Comparison of ENCODE assay signal across 28 mouse cellular contexts in genomic region chr10:121742336-121742735, GRCm38 (mm10). TPM values are rescaled to one million over a fixed set of nuclear protein-coding genes. Genes with fewer than 3 reads are reported as not detected.
DNase-seq lines count a peak whose midpoint lies in the region; ATAC-seq and TF ChIP-seq lines count a peak whose summit lies in the region.
"Had no signal": no experiment of that assay in that cellular context is flagged by ENCODE, and none has a peak within 500 bp of the region (broad histone marks: within the 10 kb centered on the region; RNA-seq: fewer than 3 reads in every experiment).

No protein-coding gene starts in this region.

- no peak overlapping the region for H3K9ac ChIP-seq in hindbrain, embryonic 13.5 days
- H3K9ac ChIP-seq in stomach, postnatal 0 days (ENCODE audit: low read length), result no peak overlapping the region
- H3K9ac ChIP-seq: embryonic facial prominence, embryonic 12.5 days; heart, embryonic 12.5 days; hindbrain, embryonic 15.5 days; limb, embryonic 13.5 days; liver, embryonic 13.5 days; neural tube, embryonic 12.5 days had no signal

- H3K4me1 ChIP-seq in hindbrain, embryonic 10.5 days (replicated peaks), result peaks cover 35% of the 10 kb centered on the region
- peaks cover 10% of the 10 kb centered on the region for H3K4me1 ChIP-seq in hindbrain, embryonic 13.5 days (replicated peaks)
- H3K4me1 ChIP-seq in lung, adult 2 months (ENCODE audit: control insufficient read depth, insufficient read depth, low read length), result peaks cover 3% of the 10 kb centered on the region; the same call in 1 of the 2 replicates
- H3K4me1 ChIP-seq in stomach, postnatal 0 days (replicated peaks; ENCODE audit: control insufficient read depth, insufficient read depth), result no peaks in the 10 kb centered on the region
- no peaks in the 10 kb centered on the region for H3K4me1 ChIP-seq in cerebellum, adult 2 months (ENCODE audit: control insufficient read depth, insufficient read depth, low read length)

- peak; percentile 50 for DNase-seq in hindbrain, embryonic 10.5 days (ENCODE audit: low spot score)
- DNase-seq in ES-CJ7 (ENCODE audit: low read depth, low spot score), result peak; percentile 73
- peak; percentile 68 for DNase-seq in embryo, embryonic 10 days (ENCODE audit: low spot score)
- peak; percentile 10 for DNase-seq in forelimb bud, embryonic 11.5 days (ENCODE audit: low read depth, low spot score)
- DNase-seq in lung, adult 2 months, result no peak
- DNase-seq in stomach, postnatal 0 days (ENCODE audit: low spot score), result no peak
- DNase-seq in cerebellum, adult 2 months, result no peak
- DNase-seq: adrenal gland, postnatal 10 days; cerebellum, adult 9-10 months; cerebellum, postnatal 36 days; gastrocnemius, postnatal 14 days; heart, postnatal 4 days; kidney, adult 11 months; kidney, postnatal 14 days; layer of hippocampus, adult 9-11 months; liver, embryonic 13.5 days; lung, adult 18-20 months; lung, postnatal 10 days had no signal

- no peak overlapping the region for H3K4me3 ChIP-seq in hindbrain, embryonic 10.5 days
- no peak overlapping the region for H3K4me3 ChIP-seq in hindbrain, embryonic 13.5 days
- H3K4me3 ChIP-seq in lung, adult 2 months (replicated peaks; ENCODE audit: extremely low read depth, low read depth, low read length), result no peak overlapping the region
- H3K4me3 ChIP-seq in stomach, postnatal 0 days (ENCODE audit: low read depth, low read length), result no peak overlapping the region
- no peak overlapping the region for H3K4me3 ChIP-seq in cerebellum, adult 2 months (replicated peaks; ENCODE audit: insufficient read depth, low read depth, low read length)
- H3K4me3 ChIP-seq: embryonic facial prominence, embryonic 12.5 days; heart, embryonic 12.5 days; hindbrain, embryonic 15.5 days; limb, embryonic 13.5 days; liver, embryonic 13.5 days; neural tube, embryonic 12.5 days had no signal

- 22% methylated on average over 4 of the region's 4 CpGs for WGBS in hindbrain, embryonic 10.5 days
- 26% methylated on average over 4 of the region's 4 CpGs for WGBS in hindbrain, embryonic 13.5 days
- 51% methylated on average over 4 of the region's 4 CpGs for WGBS in lung, adult 2 months
- WGBS in stomach, postnatal 0 days, result 35% methylated on average over 4 of the region's 4 CpGs
- WGBS in cerebellum, adult 2 months, result 44% methylated on average over 4 of the region's 4 CpGs

- no peak for TF ChIP-seq CTCF in lung, adult 2 months (IDR thresholded peaks at IDR 0.05; ENCODE audit: insufficient read depth, low read length)
- TF ChIP-seq CTCF in stomach, postnatal 0 days (IDR thresholded peaks at IDR 0.05; ENCODE audit: low read depth), result no peak
- TF ChIP-seq CTCF in cerebellum, adult 2 months (IDR thresholded peaks at IDR 0.05; ENCODE audit: borderline replicate concordance, insufficient read depth, low read depth, low read length), result no peak

- H3K4me2 ChIP-seq in hindbrain, embryonic 13.5 days, result no peak overlapping the region
- no peak overlapping the region for H3K4me2 ChIP-seq in stomach, postnatal 0 days (replicated peaks; ENCODE audit: low read depth)
- H3K4me2 ChIP-seq: embryonic facial prominence, embryonic 12.5 days; heart, embryonic 12.5 days; hindbrain, embryonic 15.5 days; limb, embryonic 13.5 days; liver, embryonic 13.5 days; neural tube, embryonic 12.5 days had no signal

- no peak overlapping the region for H3K27ac ChIP-seq in hindbrain, embryonic 10.5 days
- no peak overlapping the region for H3K27ac ChIP-seq in hindbrain, embryonic 13.5 days
- H3K27ac ChIP-seq in stomach, postnatal 0 days (replicated peaks), result no peak overlapping the region
- no peak overlapping the region for H3K27ac ChIP-seq in cerebellum, adult 2 months (ENCODE audit: insufficient read depth, low read length)
- H3K27ac ChIP-seq: embryonic facial prominence, embryonic 12.5 days; hindbrain, embryonic 15.5 days; limb, embryonic 13.5 days; liver, embryonic 13.5 days; macrophage; neural tube, embryonic 12.5 days had no signal

- no peaks in the 10 kb centered on the region for H3K27me3 ChIP-seq in hindbrain, embryonic 10.5 days (ENCODE audit: insufficient read depth, poor library complexity, severe bottlenecking)
- H3K27me3 ChIP-seq in hindbrain, embryonic 13.5 days, result no peaks in the 10 kb centered on the region
- H3K27me3 ChIP-seq in stomach, postnatal 0 days (ENCODE audit: control insufficient read depth, insufficient read depth, low read length), result no peaks in the 10 kb centered on the region
- H3K27me3 ChIP-seq in cerebellum, adult 2 months (ENCODE audit: control insufficient read depth, insufficient read depth, low read length), result no peaks in the 10 kb centered on the region
- H3K27me3 ChIP-seq: embryonic facial prominence, embryonic 12.5 days; heart, embryonic 12.5 days; hindbrain, embryonic 15.5 days; limb, embryonic 13.5 days; liver, embryonic 13.5 days; neural tube, embryonic 12.5 days had no signal

- no peak for ATAC-seq in hindbrain, embryonic 13.5 days (ENCODE audit: low FRiP score)
- no peak for ATAC-seq in stomach, postnatal 0 days (ENCODE audit: low FRiP score, low TSS enrichment)
- ATAC-seq: forebrain, embryonic 16.5 days; inflammation-experienced regulatory T-cells, adult 6 months; midbrain, embryonic 16.5 days had no signal

- no peaks in the 10 kb centered on the region for H3K9me3 ChIP-seq in hindbrain, embryonic 10.5 days
- H3K9me3 ChIP-seq in hindbrain, embryonic 13.5 days, result no peaks in the 10 kb centered on the region
- H3K9me3 ChIP-seq in stomach, postnatal 0 days (ENCODE audit: control insufficient read depth, low read length), result no peaks in the 10 kb centered on the region
- H3K9me3 ChIP-seq: embryonic facial prominence, embryonic 12.5 days; heart, embryonic 12.5 days; hindbrain, embryonic 15.5 days; limb, embryonic 13.5 days; liver, embryonic 13.5 days had no signal

- peaks cover 30% of the 10 kb centered on the region for H3K36me3 ChIP-seq in hindbrain, embryonic 10.5 days
- peaks cover 24% of the 10 kb centered on the region for H3K36me3 ChIP-seq in hindbrain, embryonic 13.5 days
- H3K36me3 ChIP-seq in stomach, postnatal 0 days (ENCODE audit: control insufficient read depth, insufficient read depth, low read length), result peaks cover 14% of the 10 kb centered on the region

- TF ChIP-seq POLR2A in lung, adult 2 months (IDR thresholded peaks at IDR 0.05; ENCODE audit: borderline replicate concordance, extremely low read depth, low read depth, low read length), result no peak
- TF ChIP-seq POLR2A in cerebellum, adult 2 months (IDR thresholded peaks at IDR 0.05; ENCODE audit: borderline replicate concordance, insufficient read depth, low read length), result no peak

- no peak for TF ChIP-seq EP300 in stomach, postnatal 0 days (optimal IDR thresholded peaks at IDR 0.05)

RNA-seq across cellular contexts. Expression of gene BC048403, which starts 2.6 kb away (rescaled TPM):
- 2.5 and 3.0 TPM in 2 replicates for polyA plus RNA-seq in hindbrain, embryonic 10.5 days (2016; fragmentation: Nextera tagmentation; extraction: Ambion mirVana)
- 1.4 and 1.8 TPM in 2 replicates for polyA plus RNA-seq in hindbrain, embryonic 13.5 days (2015; fragmentation: Nextera tagmentation; extraction: Ambion mirVana)
- 8.5 and 9.4 TPM in 2 replicates for polyA plus RNA-seq in lung, adult 2 months (2012; rRNA removed)
- 2.4 and 2.7 TPM in 2 replicates for polyA plus RNA-seq in stomach, postnatal 0 days (2015; fragmentation: Nextera tagmentation; extraction: Ambion mirVana)
- polyA plus RNA-seq in cerebellum, adult 2 months (2012; rRNA removed), result 6.6 TPM in 2 replicates

Comparison
In these comparisons a context has a peak if more than half of its experiments do, and no peak if none do; other contexts are left out.
1. DNase-seq: peak in hindbrain, embryonic 10.5 days (single experiment), ES-CJ7 (single experiment), embryo, embryonic 10 days (single experiment) and forelimb bud, embryonic 11.5 days (single experiment); none in lung, adult 2 months (single experiment), stomach, postnatal 0 days (single experiment) and cerebellum, adult 2 months (0 of 2).